Mouse (Mus musculus): ENCODE data around the gene Wfdc8. TPM values are rescaled to one million over a fixed set of nuclear protein-coding genes. Genes with fewer than 3 reads are reported as not detected.

The Wfdc8 gene
- polyA plus RNA-seq (2014; fragmentation: Illumina TruSeq; extraction: RNeasy Lipid Tissue Mini Kit (QIAGEN cat#74804)): not detected

DNA sequence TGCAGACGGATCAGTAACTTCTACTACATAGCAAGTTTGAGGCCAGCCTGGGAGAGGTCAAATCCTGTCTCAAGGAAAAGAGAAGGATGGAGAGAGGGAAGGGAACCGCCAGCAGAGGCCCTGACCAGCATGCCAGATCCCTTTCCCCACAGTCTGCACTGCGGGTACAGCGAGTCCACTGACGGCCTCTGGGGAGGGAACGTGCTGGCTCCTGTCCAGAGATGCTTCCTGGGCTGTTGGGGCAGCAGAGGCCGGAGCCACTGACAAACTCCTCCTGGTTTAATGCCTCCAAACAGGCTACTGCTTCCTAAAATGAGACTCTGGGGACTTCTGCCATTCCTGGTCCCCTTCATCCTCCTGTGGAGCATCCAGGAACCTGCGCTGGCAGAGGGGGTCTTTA lies at the start of gene Wfdc8, which contains the start of gene Wfdc6b:
TSS of gene Wfdc8 (minus strand) at position 156 of the 400 bp plus-strand sequence.
TSS of gene Wfdc6b (plus strand) at position 52 of the 400 bp plus-strand sequence.

GRCm38 (mm10) chr2:164656483-164656882 lies 43.1 kb upstream of the Wfdc8 start, which contains the start of gene Wfdc9:
Gene Wfdc9, minus strand, starts transcription at chr2:164656583.

DNA sequence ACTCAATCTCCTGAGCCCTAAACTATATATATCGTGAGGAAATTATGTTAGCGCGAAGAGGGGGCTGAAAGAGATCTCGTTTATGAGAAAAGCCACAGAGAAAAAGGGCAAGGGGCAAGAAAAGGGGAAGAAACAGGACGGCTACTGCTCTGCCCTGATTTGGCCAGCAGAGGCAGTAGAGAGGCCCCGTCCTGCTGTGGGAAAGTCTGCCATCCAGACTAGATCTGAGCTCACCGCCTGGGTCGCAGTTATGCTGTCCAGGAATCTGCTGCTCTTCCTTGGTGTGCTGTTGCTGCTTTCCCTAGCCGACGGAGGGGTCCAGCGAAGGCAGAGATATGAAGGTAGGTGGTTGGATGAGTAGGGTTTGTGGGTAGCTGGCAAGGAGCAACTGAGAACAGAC lies 42.4 kb upstream of the Wfdc8 start, which contains the start of gene Wfdc10:
TSS of gene Wfdc10 (plus strand) at position 189 of the 400 bp plus-strand sequence.

GRCm38 (mm10) chr2:164638696-164639095 lies 25.3 kb upstream of the Wfdc8 start, which contains the start of gene Wfdc16:
Gene Wfdc16, minus strand, starts transcription at chr2:164638796.

GRCm38 (mm10) chr2:164593494-164593893 lies 19.9 kb downstream of the Wfdc8 start, which contains the start of gene Eppin:
Gene Eppin, minus strand, starts transcription at chr2:164593594.

DNA sequence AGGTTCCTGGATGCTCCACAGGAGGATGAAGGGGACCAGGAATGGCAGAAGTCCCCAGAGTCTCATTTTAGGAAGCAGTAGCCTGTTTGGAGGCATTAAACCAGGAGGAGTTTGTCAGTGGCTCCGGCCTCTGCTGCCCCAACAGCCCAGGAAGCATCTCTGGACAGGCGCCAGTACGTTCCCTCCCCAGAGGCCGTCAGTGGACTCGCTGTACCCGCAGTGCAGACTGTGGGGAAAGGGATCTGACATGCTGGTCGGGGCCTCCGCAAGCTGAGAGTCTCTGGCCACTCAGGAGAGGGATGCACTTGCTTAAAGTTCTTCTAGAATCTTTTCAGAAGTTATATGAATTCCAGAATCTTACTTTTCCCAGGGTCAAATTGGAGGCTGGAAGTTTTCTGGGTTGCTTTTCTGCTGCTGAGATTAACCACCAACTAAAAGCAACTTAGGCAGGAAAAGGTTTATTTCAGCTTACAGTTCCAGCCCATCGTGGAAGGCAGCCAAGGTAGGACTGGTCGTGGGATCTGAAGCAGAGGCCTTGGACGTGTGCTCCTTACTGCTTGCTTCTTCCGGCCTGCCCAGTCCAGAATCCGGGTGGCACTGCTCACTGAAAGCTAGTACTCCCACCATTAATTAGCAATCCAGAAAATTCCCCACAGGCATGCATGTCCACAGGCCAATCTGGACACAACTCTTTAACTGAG lies 28.3 kb downstream of the Wfdc8 start, which contains the start of gene Wfdc6a:
TSS of gene Wfdc6a (minus strand) at position 423 of the 701 bp plus-strand sequence.

GRCm38 (mm10) chr2:164573359-164573758 lies 40.1 kb downstream of the Wfdc8 start, which contains the start of gene Spint3:
Gene Spint3, minus strand, starts transcription at chr2:164573459.

GRCm38 (mm10) chr2:164562391-164563188 lies 50.8 kb downstream of the Wfdc8 start, which contains the start of gene Wfdc2:
Gene Wfdc2, plus strand, starts transcription at chr2:164562413.

Other genes starting within 250 kb of the Wfdc8 start
- gene Slpi, start 224.5 kb downstream of the Wfdc8 start, polyA plus RNA-seq (2014; fragmentation: Illumina TruSeq; extraction: RNeasy Lipid Tissue Mini Kit (QIAGEN cat#74804)): not detected
- gene Rbpjl, start 210.5 kb downstream of the Wfdc8 start, polyA plus RNA-seq (2014; fragmentation: Illumina TruSeq; extraction: RNeasy Lipid Tissue Mini Kit (QIAGEN cat#74804)): not detected
- not detected for gene Matn4, start 208.5 kb downstream of the Wfdc8 start, polyA plus RNA-seq (2014; fragmentation: Illumina TruSeq; extraction: RNeasy Lipid Tissue Mini Kit (QIAGEN cat#74804))
- gene Sdc4, start 169.7 kb downstream of the Wfdc8 start, polyA plus RNA-seq (2014; fragmentation: Illumina TruSeq; extraction: RNeasy Lipid Tissue Mini Kit (QIAGEN cat#74804)): 107 TPM
- gene Sys1, start 156.7 kb downstream of the Wfdc8 start, polyA plus RNA-seq (2014; fragmentation: Illumina TruSeq; extraction: RNeasy Lipid Tissue Mini Kit (QIAGEN cat#74804)): 8.4 TPM
- gene Gm20458, start 152.7 kb downstream of the Wfdc8 start, polyA plus RNA-seq (2014; fragmentation: Illumina TruSeq; extraction: RNeasy Lipid Tissue Mini Kit (QIAGEN cat#74804)): not detected
- not detected for gene Trp53tg5, start 139.9 kb downstream of the Wfdc8 start, polyA plus RNA-seq (2014; fragmentation: Illumina TruSeq; extraction: RNeasy Lipid Tissue Mini Kit (QIAGEN cat#74804))
- 4.7 TPM for gene Dbndd2, start 127.5 kb downstream of the Wfdc8 start, polyA plus RNA-seq (2014; fragmentation: Illumina TruSeq; extraction: RNeasy Lipid Tissue Mini Kit (QIAGEN cat#74804))
- 8.6 TPM for gene Pigt, start 116.1 kb downstream of the Wfdc8 start, polyA plus RNA-seq (2014; fragmentation: Illumina TruSeq; extraction: RNeasy Lipid Tissue Mini Kit (QIAGEN cat#74804))
- gene Wfdc2, start 51.2 kb downstream of the Wfdc8 start, polyA plus RNA-seq (2014; fragmentation: Illumina TruSeq; extraction: RNeasy Lipid Tissue Mini Kit (QIAGEN cat#74804)): 1.8 TPM
- gene Spint3, start 40.2 kb downstream of the Wfdc8 start, polyA plus RNA-seq (2014; fragmentation: Illumina TruSeq; extraction: RNeasy Lipid Tissue Mini Kit (QIAGEN cat#74804)): not detected
- gene Wfdc6a, start 28.2 kb downstream of the Wfdc8 start, polyA plus RNA-seq (2014; fragmentation: Illumina TruSeq; extraction: RNeasy Lipid Tissue Mini Kit (QIAGEN cat#74804)): 0.66 TPM
- gene Eppin, start 20.0 kb downstream of the Wfdc8 start, polyA plus RNA-seq (2014; fragmentation: Illumina TruSeq; extraction: RNeasy Lipid Tissue Mini Kit (QIAGEN cat#74804)): not detected
- gene Wfdc6b, start 104 bp downstream of the Wfdc8 start, polyA plus RNA-seq (2014; fragmentation: Illumina TruSeq; extraction: RNeasy Lipid Tissue Mini Kit (QIAGEN cat#74804)): not detected
- not detected for gene Wfdc16, start 25.2 kb upstream of the Wfdc8 start, polyA plus RNA-seq (2014; fragmentation: Illumina TruSeq; extraction: RNeasy Lipid Tissue Mini Kit (QIAGEN cat#74804))
- 4.0 TPM for gene Wfdc10, start 42.4 kb upstream of the Wfdc8 start, polyA plus RNA-seq (2014; fragmentation: Illumina TruSeq; extraction: RNeasy Lipid Tissue Mini Kit (QIAGEN cat#74804))
- gene Wfdc9, start 43.0 kb upstream of the Wfdc8 start, polyA plus RNA-seq (2014; fragmentation: Illumina TruSeq; extraction: RNeasy Lipid Tissue Mini Kit (QIAGEN cat#74804)): not detected
- not detected for gene Wfdc11, start 60.5 kb upstream of the Wfdc8 start, polyA plus RNA-seq (2014; fragmentation: Illumina TruSeq; extraction: RNeasy Lipid Tissue Mini Kit (QIAGEN cat#74804))
- not detected for gene Wfdc13, start 71.5 kb upstream of the Wfdc8 start, polyA plus RNA-seq (2014; fragmentation: Illumina TruSeq; extraction: RNeasy Lipid Tissue Mini Kit (QIAGEN cat#74804))
- not detected for gene Spint4, start 84.9 kb upstream of the Wfdc8 start, polyA plus RNA-seq (2014; fragmentation: Illumina TruSeq; extraction: RNeasy Lipid Tissue Mini Kit (QIAGEN cat#74804))
- gene Spint5, start 101.7 kb upstream of the Wfdc8 start, polyA plus RNA-seq (2014; fragmentation: Illumina TruSeq; extraction: RNeasy Lipid Tissue Mini Kit (QIAGEN cat#74804)): not detected
- 0.57 TPM for gene Wfdc3, start 132.3 kb upstream of the Wfdc8 start, polyA plus RNA-seq (2014; fragmentation: Illumina TruSeq; extraction: RNeasy Lipid Tissue Mini Kit (QIAGEN cat#74804))
- 5.2 TPM for gene Dnttip1, start 132.4 kb upstream of the Wfdc8 start, polyA plus RNA-seq (2014; fragmentation: Illumina TruSeq; extraction: RNeasy Lipid Tissue Mini Kit (QIAGEN cat#74804))
- 21.0 TPM for gene Ube2c, start 156.3 kb upstream of the Wfdc8 start, polyA plus RNA-seq (2014; fragmentation: Illumina TruSeq; extraction: RNeasy Lipid Tissue Mini Kit (QIAGEN cat#74804))
- gene Tnnc2, start 166.3 kb upstream of the Wfdc8 start, polyA plus RNA-seq (2014; fragmentation: Illumina TruSeq; extraction: RNeasy Lipid Tissue Mini Kit (QIAGEN cat#74804)): not detected
- 2.3 TPM for gene Snx21, start 172.2 kb upstream of the Wfdc8 start, polyA plus RNA-seq (2014; fragmentation: Illumina TruSeq; extraction: RNeasy Lipid Tissue Mini Kit (QIAGEN cat#74804))
- not detected for gene Acot8, start 191.3 kb upstream of the Wfdc8 start, polyA plus RNA-seq (2014; fragmentation: Illumina TruSeq; extraction: RNeasy Lipid Tissue Mini Kit (QIAGEN cat#74804))
- gene Zswim3, start 191.5 kb upstream of the Wfdc8 start, polyA plus RNA-seq (2014; fragmentation: Illumina TruSeq; extraction: RNeasy Lipid Tissue Mini Kit (QIAGEN cat#74804)): 3.5 TPM
- gene Zswim1, start 209.1 kb upstream of the Wfdc8 start, polyA plus RNA-seq (2014; fragmentation: Illumina TruSeq; extraction: RNeasy Lipid Tissue Mini Kit (QIAGEN cat#74804)): 3.2 TPM
- not detected for gene Spata25, start 214.9 kb upstream of the Wfdc8 start, polyA plus RNA-seq (2014; fragmentation: Illumina TruSeq; extraction: RNeasy Lipid Tissue Mini Kit (QIAGEN cat#74804))
- gene Ctsa, start 219.2 kb upstream of the Wfdc8 start, polyA plus RNA-seq (2014; fragmentation: Illumina TruSeq; extraction: RNeasy Lipid Tissue Mini Kit (QIAGEN cat#74804)): 36.8 TPM
- not detected for gene Neurl2, start 219.8 kb upstream of the Wfdc8 start, polyA plus RNA-seq (2014; fragmentation: Illumina TruSeq; extraction: RNeasy Lipid Tissue Mini Kit (QIAGEN cat#74804))
- gene Pltp, start 244.1 kb upstream of the Wfdc8 start, polyA plus RNA-seq (2014; fragmentation: Illumina TruSeq; extraction: RNeasy Lipid Tissue Mini Kit (QIAGEN cat#74804)): 3.1 TPM